Mouse (Mus musculus): ENCODE data around the gene Wdr46. TPM values are rescaled to one million over a fixed set of nuclear protein-coding genes. Genes with fewer than 3 reads are reported as not detected.

The Wdr46 gene
- polyA plus RNA-seq, 1 experiment from 2014 or later, result 26.8 TPM

GRCm38 (mm10) chr17:33958451-33958850 lies 18.0 kb downstream of the Wdr46 start:
- Histone ChIP-seq H3K27ac (ENCODE audit: low read depth, low read length) (no peak overlapping the region), H3K36me3 (ENCODE audit: control insufficient read depth, insufficient read depth, low read length) (no peaks in the 10 kb centered on the region), H3K27me3 (ENCODE audit: control insufficient read depth, insufficient read depth, low read length) (no peaks in the 10 kb centered on the region), H3K9me3 (ENCODE audit: control insufficient read depth, low read length) (no peaks in the 10 kb centered on the region), H3K4me3 (ENCODE audit: low read depth, low read length) (no peak overlapping the region), H3K4me1 (replicated peaks; ENCODE audit: control insufficient read depth, insufficient read depth, low read length) (peaks cover 11% of the 10 kb centered on the region), H3K9ac (ENCODE audit: low read depth, low read length) (no peak overlapping the region), H3K4me2 (replicated peaks; ENCODE audit: low read depth, low read length) (no peak overlapping the region)
- no peak for DNase-seq (ENCODE audit: low spot score)
- no peak for ATAC-seq (ENCODE audit: low FRiP score)
- WGBS, result 92% methylated on average over 11 of the region's 11 CpGs

- Histone ChIP-seq H3K27me3 (ENCODE audit: control insufficient read depth, insufficient read depth, low read length) (no peaks in the 10 kb centered on the region), H3K9me3 (ENCODE audit: control insufficient read depth, low read length) (no peaks in the 10 kb centered on the region), H3K9ac (ENCODE audit: low read depth, low read length) (no peak overlapping the region), H3K27ac (ENCODE audit: low read depth, low read length) (no peak overlapping the region), H3K4me2 (replicated peaks; ENCODE audit: low read depth, low read length) (no peak overlapping the region), H3K4me3 (ENCODE audit: low read depth, low read length) (no peak overlapping the region), H3K36me3 (ENCODE audit: control insufficient read depth, insufficient read depth, low read length) (no peaks in the 10 kb centered on the region), H3K4me1 (replicated peaks; ENCODE audit: control insufficient read depth, insufficient read depth, low read length) (peaks cover 8% of the 10 kb centered on the region)
- ATAC-seq (ENCODE audit: low FRiP score) (no peak), DNase-seq (ENCODE audit: low spot score) (no peak)
- WGBS, result 95% methylated on average over 13 of the region's 13 CpGs
Measured at GRCm38 (mm10) chr17:33959135-33959534, 18.7 kb downstream of the Wdr46 start.

- H3K27ac ChIP-seq (ENCODE audit: low read depth, low read length), result no peak overlapping the region
- no peaks in the 10 kb centered on the region for H3K36me3 ChIP-seq (ENCODE audit: control insufficient read depth, insufficient read depth, low read length)
- no peaks in the 10 kb centered on the region for H3K9me3 ChIP-seq (ENCODE audit: control insufficient read depth, low read length)
- ATAC-seq (ENCODE audit: low FRiP score), result no peak
- DNase-seq (ENCODE audit: low spot score), result no peak
- peaks cover 3% of the 10 kb centered on the region; the same call in 1 of the 2 replicates for H3K4me1 ChIP-seq (replicated peaks; ENCODE audit: control insufficient read depth, insufficient read depth, low read length)
- WGBS, result 93% methylated on average over 15 of the region's 15 CpGs
- H3K9ac ChIP-seq (ENCODE audit: low read depth, low read length), result no peak overlapping the region
- no peaks in the 10 kb centered on the region for H3K27me3 ChIP-seq (ENCODE audit: control insufficient read depth, insufficient read depth, low read length)
- H3K4me2 ChIP-seq (replicated peaks; ENCODE audit: low read depth, low read length), result no peak overlapping the region
- no peak overlapping the region for H3K4me3 ChIP-seq (ENCODE audit: low read depth, low read length)
Measured at GRCm38 (mm10) chr17:33959948-33960347, 19.5 kb downstream of the Wdr46 start.

- 91% methylated on average over 7 of the region's 7 CpGs for WGBS
- no peaks in the 10 kb centered on the region for H3K27me3 ChIP-seq (ENCODE audit: control insufficient read depth, insufficient read depth, low read length)
- no peak overlapping the region for H3K9ac ChIP-seq (ENCODE audit: low read depth, low read length)
- no peaks in the 10 kb centered on the region for H3K9me3 ChIP-seq (ENCODE audit: control insufficient read depth, low read length)
- no peak overlapping the region for H3K27ac ChIP-seq (ENCODE audit: low read depth, low read length)
- ATAC-seq (ENCODE audit: low FRiP score), result no peak
- no peak for DNase-seq (ENCODE audit: low spot score)
- no peak overlapping the region for H3K4me3 ChIP-seq (ENCODE audit: low read depth, low read length)
- H3K4me2 ChIP-seq (replicated peaks; ENCODE audit: low read depth, low read length), result no peak overlapping the region
- no peaks in the 10 kb centered on the region for H3K36me3 ChIP-seq (ENCODE audit: control insufficient read depth, insufficient read depth, low read length)
- no peaks in the 10 kb centered on the region for H3K4me1 ChIP-seq (replicated peaks; ENCODE audit: control insufficient read depth, insufficient read depth, low read length)
Measured at GRCm38 (mm10) chr17:33962876-33963275, 22.4 kb downstream of the Wdr46 start.

- WGBS, result 92% methylated on average over 17 of the region's 17 CpGs
- DNase-seq (ENCODE audit: low spot score) (no peak), ATAC-seq (ENCODE audit: low FRiP score) (no peak)
- Histone ChIP-seq H3K27ac (ENCODE audit: low read depth, low read length) (no peak overlapping the region), H3K36me3 (ENCODE audit: control insufficient read depth, insufficient read depth, low read length) (no peaks in the 10 kb centered on the region), H3K9me3 (ENCODE audit: control insufficient read depth, low read length) (no peaks in the 10 kb centered on the region), H3K27me3 (ENCODE audit: control insufficient read depth, insufficient read depth, low read length) (no peaks in the 10 kb centered on the region), H3K4me1 (replicated peaks; ENCODE audit: control insufficient read depth, insufficient read depth, low read length) (no peaks in the 10 kb centered on the region), H3K4me3 (ENCODE audit: low read depth, low read length) (no peak overlapping the region), H3K4me2 (replicated peaks; ENCODE audit: low read depth, low read length) (no peak overlapping the region), H3K9ac (ENCODE audit: low read depth, low read length) (no peak overlapping the region)
Measured at GRCm38 (mm10) chr17:33965082-33965845, 24.8 kb downstream of the Wdr46 start.

GRCm38 (mm10) chr17:33965846-33966550 lies 25.5 kb downstream of the Wdr46 start:
- H3K4me3 ChIP-seq (ENCODE audit: low read depth, low read length), result no peak overlapping the region
- no peak overlapping the region for H3K9ac ChIP-seq (ENCODE audit: low read depth, low read length)
- H3K4me1 ChIP-seq (replicated peaks; ENCODE audit: control insufficient read depth, insufficient read depth, low read length), result no peaks in the 10 kb centered on the region
- H3K4me2 ChIP-seq (replicated peaks; ENCODE audit: low read depth, low read length), result no peak overlapping the region
- WGBS, result 87% methylated on average over 16 of the region's 16 CpGs
- H3K27me3 ChIP-seq (ENCODE audit: control insufficient read depth, insufficient read depth, low read length), result no peaks in the 10 kb centered on the region
- H3K9me3 ChIP-seq (ENCODE audit: control insufficient read depth, low read length), result no peaks in the 10 kb centered on the region
- ATAC-seq (ENCODE audit: low FRiP score) (no peak), DNase-seq (ENCODE audit: low spot score) (no peak)
- no peak overlapping the region for H3K27ac ChIP-seq (ENCODE audit: low read depth, low read length)
- H3K36me3 ChIP-seq (ENCODE audit: control insufficient read depth, insufficient read depth, low read length), result no peaks in the 10 kb centered on the region

GRCm38 (mm10) chr17:33968489-33968888 lies 28.0 kb downstream of the Wdr46 start:
- Histone ChIP-seq H3K4me2 (replicated peaks; ENCODE audit: low read depth, low read length) (no peak overlapping the region), H3K4me1 (replicated peaks; ENCODE audit: control insufficient read depth, insufficient read depth, low read length) (no peaks in the 10 kb centered on the region), H3K9me3 (ENCODE audit: control insufficient read depth, low read length) (no peaks in the 10 kb centered on the region), H3K27me3 (ENCODE audit: control insufficient read depth, insufficient read depth, low read length) (no peaks in the 10 kb centered on the region), H3K27ac (ENCODE audit: low read depth, low read length) (no peak overlapping the region), H3K4me3 (ENCODE audit: low read depth, low read length) (no peak overlapping the region), H3K9ac (ENCODE audit: low read depth, low read length) (no peak overlapping the region), H3K36me3 (ENCODE audit: control insufficient read depth, insufficient read depth, low read length) (no peaks in the 10 kb centered on the region)
- 2% methylated on average over 9 of the region's 9 CpGs for WGBS
- peak; percentile 56 for ATAC-seq (ENCODE audit: low FRiP score)
- DNase-seq (ENCODE audit: low spot score), result peak; percentile 93

- no peaks in the 10 kb centered on the region for H3K9me3 ChIP-seq (ENCODE audit: control insufficient read depth, low read length)
- ATAC-seq (ENCODE audit: low FRiP score), result peak; percentile 43
- no peaks in the 10 kb centered on the region for H3K36me3 ChIP-seq (ENCODE audit: control insufficient read depth, insufficient read depth, low read length)
- H3K4me3 ChIP-seq (ENCODE audit: low read depth, low read length), result no peak overlapping the region
- H3K4me1 ChIP-seq (replicated peaks; ENCODE audit: control insufficient read depth, insufficient read depth, low read length), result no peaks in the 10 kb centered on the region
- no peaks in the 10 kb centered on the region for H3K27me3 ChIP-seq (ENCODE audit: control insufficient read depth, insufficient read depth, low read length)
- 35% methylated on average over 5 of the region's 5 CpGs for WGBS
- DNase-seq (ENCODE audit: low spot score), result peak; percentile 57
- no peak overlapping the region for H3K4me2 ChIP-seq (replicated peaks; ENCODE audit: low read depth, low read length)
- H3K9ac ChIP-seq (ENCODE audit: low read depth, low read length), result no peak overlapping the region
- no peak overlapping the region for H3K27ac ChIP-seq (ENCODE audit: low read depth, low read length)
Measured at GRCm38 (mm10) chr17:33968927-33969326, 28.5 kb downstream of the Wdr46 start.

- no peak overlapping the region for H3K27ac ChIP-seq (ENCODE audit: low read depth, low read length)
- no peaks in the 10 kb centered on the region for H3K27me3 ChIP-seq (ENCODE audit: control insufficient read depth, insufficient read depth, low read length)
- ATAC-seq (ENCODE audit: low FRiP score) (no peak), DNase-seq (ENCODE audit: low spot score) (no peak)
- 73% methylated on average over 4 of the region's 4 CpGs for WGBS
- no peaks in the 10 kb centered on the region for H3K9me3 ChIP-seq (ENCODE audit: control insufficient read depth, low read length)
- no peaks in the 10 kb centered on the region for H3K4me1 ChIP-seq (replicated peaks; ENCODE audit: control insufficient read depth, insufficient read depth, low read length)
- no peak overlapping the region for H3K4me3 ChIP-seq (ENCODE audit: low read depth, low read length)
- no peaks in the 10 kb centered on the region for H3K36me3 ChIP-seq (ENCODE audit: control insufficient read depth, insufficient read depth, low read length)
- H3K4me2 ChIP-seq (replicated peaks; ENCODE audit: low read depth, low read length), result no peak overlapping the region
- no peak overlapping the region for H3K9ac ChIP-seq (ENCODE audit: low read depth, low read length)
Measured at GRCm38 (mm10) chr17:33969394-33969793, 28.9 kb downstream of the Wdr46 start.
